Mouse (Mus musculus) liver, adult 2 months (tissue): ENCODE results near the gene Zbtb20.

Experiments
- CTCF ChIP-seq: fragments of 200-500 bp; IDR thresholded peaks from 2 replicates; pipeline ENCODE4 v1.5.1; 2011; ENCODE audit warnings: low read depth, low read length, control low read depth
- POLR2A ChIP-seq: fragments of 200-500 bp; IDR thresholded peaks from 2 replicates; pipeline ENCODE4 v1.6.1; 2011; ENCODE audit warnings: low read length, control low read depth; ENCODE audit not compliant: insufficient read depth; ENCODE audit errors: extremely low read depth

- TF ChIP-seq CTCF (no peak), POLR2A (no peak)
Observed at GRCm38 (mm10) chr16:43332734-43333133, 457.1 kb downstream of the Zbtb20 start.
